In the genomic region with DNA sequence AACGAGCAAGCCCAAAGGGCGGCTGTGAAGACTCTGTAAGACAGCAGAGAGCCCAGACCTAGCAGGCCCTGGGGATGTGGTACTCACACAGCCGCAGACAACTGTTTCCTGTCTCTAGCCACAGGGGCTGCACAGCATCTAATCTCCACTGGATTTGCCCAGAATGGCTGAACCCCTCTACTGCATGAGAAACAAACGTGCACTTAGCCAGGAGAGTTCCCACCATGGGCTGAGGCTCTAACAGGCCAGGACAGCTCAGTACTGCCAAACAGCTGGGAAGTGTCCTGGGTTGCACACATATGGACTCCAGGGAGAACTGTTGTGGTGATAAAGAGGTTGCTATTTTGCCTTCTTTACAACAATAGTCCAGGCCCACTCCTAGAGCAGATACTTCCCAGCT, we compare ENCODE assay signal across 10 mouse cellular contexts.
DNase-seq lines count a peak whose midpoint lies in the region; ATAC-seq lines count a peak whose summit lies in the region.
"Had no signal": no experiment of that assay in that cellular context is flagged by ENCODE, and none has a peak within 500 bp of the region (broad histone marks: within the 10 kb centered on the region; RNA-seq: fewer than 3 reads in every experiment).

No protein-coding gene starts in this region.

- H3K4me3 ChIP-seq in hindbrain, embryonic 10.5 days, result no peak overlapping the region
- H3K4me3 ChIP-seq in hindbrain, embryonic 11.5 days (ENCODE audit: low read depth, low read length), result no peak overlapping the region
- H3K4me3 ChIP-seq in heart, embryonic 14.5 days (ENCODE audit: control insufficient read depth in 1 of 2, insufficient read depth in 1 of 2, low read depth in 1 of 2, low read length in 2 of 2), result no peak overlapping the region
- no peak overlapping the region for H3K4me3 ChIP-seq in limb, embryonic 10.5 days
- H3K4me3 ChIP-seq in midbrain, embryonic 14.5 days (replicated peaks; ENCODE audit: low read depth, low read length), result no peak overlapping the region
- H3K4me3 ChIP-seq: embryonic facial prominence, embryonic 13.5 days had no signal

- 73% methylated on average over 4 of the region's 4 CpGs for WGBS in hindbrain, embryonic 10.5 days
- 68% methylated on average over 4 of the region's 4 CpGs for WGBS in hindbrain, embryonic 11.5 days
- 48% methylated on average over 4 of the region's 4 CpGs for WGBS in heart, embryonic 14.5 days
- 76% methylated on average over 4 of the region's 4 CpGs for WGBS in limb, embryonic 10.5 days
- 80% methylated on average over 4 of the region's 4 CpGs for WGBS in midbrain, embryonic 14.5 days

- peaks cover 33% of the 10 kb centered on the region for H3K4me1 ChIP-seq in hindbrain, embryonic 10.5 days (replicated peaks)
- no peaks in the 10 kb centered on the region for H3K4me1 ChIP-seq in hindbrain, embryonic 11.5 days (replicated peaks; ENCODE audit: control insufficient read depth, insufficient read depth, low read length)
- H3K4me1 ChIP-seq in heart, embryonic 14.5 days (ENCODE audit: control insufficient read depth in 2 of 2, insufficient read depth in 2 of 2, low read length in 2 of 2), result peaks cover 27 to 38% of the 10 kb centered on the region in 2 experiments
- H3K4me1 ChIP-seq in limb, embryonic 10.5 days, result peaks cover 26% of the 10 kb centered on the region
- 0 out of 2 replicates have a peak, but pooled peaks cover 5% of the 10 kb centered on the region for H3K4me1 ChIP-seq in midbrain, embryonic 14.5 days (ENCODE audit: control insufficient read depth, insufficient read depth, low read length)

- H3K36me3 ChIP-seq in hindbrain, embryonic 10.5 days, result no peaks in the 10 kb centered on the region
- no peaks in the 10 kb centered on the region for H3K36me3 ChIP-seq in hindbrain, embryonic 11.5 days (ENCODE audit: control insufficient read depth, insufficient read depth, low read length)
- H3K36me3 ChIP-seq in heart, embryonic 14.5 days (ENCODE audit: control insufficient read depth, insufficient read depth, low read length), result no peaks in the 10 kb centered on the region
- no peaks in the 10 kb centered on the region for H3K36me3 ChIP-seq in limb, embryonic 10.5 days
- H3K36me3 ChIP-seq in midbrain, embryonic 14.5 days (ENCODE audit: control insufficient read depth, insufficient read depth, low read length), result no peaks in the 10 kb centered on the region
- H3K36me3 ChIP-seq: embryonic facial prominence, embryonic 13.5 days had no signal

- H3K9ac ChIP-seq in hindbrain, embryonic 11.5 days (ENCODE audit: low read depth, low read length), result no peak overlapping the region
- H3K9ac ChIP-seq in heart, embryonic 14.5 days (ENCODE audit: low read length), result no peak overlapping the region
- no peak overlapping the region for H3K9ac ChIP-seq in midbrain, embryonic 14.5 days (replicated peaks; ENCODE audit: low read length)
- H3K9ac ChIP-seq: embryonic facial prominence, embryonic 13.5 days had no signal

- DNase-seq in hindbrain, embryonic 10.5 days (ENCODE audit: low spot score), result no peak
- DNase-seq in hindbrain, embryonic 11.5 days (ENCODE audit: low spot score), result no peak
- DNase-seq in c-Kit-positive CD71-negative TER-119-negative erythroid progenitor cells, embryonic 14.5 days (ENCODE audit: low read depth), result peak; percentile 3
- no peak for DNase-seq in limb, embryonic 10.5 days (ENCODE audit: low spot score)
- DNase-seq in cerebellum, adult 11-12 months, result no peak
- no peak for DNase-seq in midbrain, embryonic 14.5 days

- H3K27ac ChIP-seq in hindbrain, embryonic 10.5 days, result 0 out of 2 replicates have a peak overlapping the region, but pooled peaks have one; percentile 17
- no peak overlapping the region for H3K27ac ChIP-seq in hindbrain, embryonic 11.5 days (ENCODE audit: low read depth, low read length)
- H3K27ac ChIP-seq in heart, embryonic 14.5 days (replicated peaks in 1 of 2; ENCODE audit: control insufficient read depth in 1 of 2, insufficient read depth in 1 of 2, low read depth in 2 of 2, low read length in 2 of 2), result peak overlapping the region; percentile 56 to 58; a peak in 2 of 4 replicates
- H3K27ac ChIP-seq in limb, embryonic 10.5 days, result peak overlapping the region; percentile 42; the same call in 1 of the 2 replicates
- H3K27ac ChIP-seq in midbrain, embryonic 14.5 days (replicated peaks; ENCODE audit: low read depth, low read length), result no peak overlapping the region
- H3K27ac ChIP-seq: embryonic facial prominence, embryonic 13.5 days had no signal

- H3K27me3 ChIP-seq in hindbrain, embryonic 10.5 days (ENCODE audit: insufficient read depth, poor library complexity, severe bottlenecking), result no peaks in the 10 kb centered on the region
- H3K27me3 ChIP-seq in hindbrain, embryonic 11.5 days (ENCODE audit: control insufficient read depth, insufficient read depth, low read length), result no peaks in the 10 kb centered on the region
- no peaks in the 10 kb centered on the region for H3K27me3 ChIP-seq in heart, embryonic 14.5 days (ENCODE audit: control insufficient read depth, insufficient read depth, low read length)
- H3K27me3 ChIP-seq in limb, embryonic 10.5 days (ENCODE audit: low read depth, poor library complexity, severe bottlenecking), result no peaks in the 10 kb centered on the region
- no peaks in the 10 kb centered on the region for H3K27me3 ChIP-seq in midbrain, embryonic 14.5 days (ENCODE audit: control insufficient read depth, insufficient read depth, low read length)
- H3K27me3 ChIP-seq: embryonic facial prominence, embryonic 13.5 days; Patski had no signal

- H3K4me2 ChIP-seq in hindbrain, embryonic 11.5 days (replicated peaks; ENCODE audit: low read depth, low read length), result no peak overlapping the region
- H3K4me2 ChIP-seq in heart, embryonic 14.5 days (ENCODE audit: low read length), result no peak overlapping the region
- H3K4me2 ChIP-seq in midbrain, embryonic 14.5 days (ENCODE audit: low read length), result no peak overlapping the region
- H3K4me2 ChIP-seq: embryonic facial prominence, embryonic 13.5 days had no signal

- no peaks in the 10 kb centered on the region for H3K9me3 ChIP-seq in hindbrain, embryonic 10.5 days
- no peaks in the 10 kb centered on the region for H3K9me3 ChIP-seq in hindbrain, embryonic 11.5 days (ENCODE audit: control insufficient read depth, low read length)
- H3K9me3 ChIP-seq in heart, embryonic 14.5 days (ENCODE audit: control insufficient read depth, low read length), result no peaks in the 10 kb centered on the region
- H3K9me3 ChIP-seq in limb, embryonic 10.5 days (replicated peaks), result no peaks in the 10 kb centered on the region
- H3K9me3 ChIP-seq in midbrain, embryonic 14.5 days (ENCODE audit: control insufficient read depth, low read length), result no peaks in the 10 kb centered on the region
- H3K9me3 ChIP-seq: embryonic facial prominence, embryonic 13.5 days had no signal

- ATAC-seq in hindbrain, embryonic 11.5 days (ENCODE audit: low FRiP score), result no peak
- peak; percentile 72 for ATAC-seq in heart, embryonic 14.5 days (ENCODE audit: insufficient number of reproducible peaks, insufficient read depth, low FRiP score, low read depth)
- no peak for ATAC-seq in inflammation-experienced regulatory T-cells, adult 6 months
- no peak for ATAC-seq in midbrain, embryonic 14.5 days (ENCODE audit: low FRiP score, low TSS enrichment)
- ATAC-seq: Patski had no signal

Comparison
In these comparisons a context has a peak if more than half of its experiments do, and no peak if none do; other contexts are left out.
1. H3K27ac ChIP-seq: peak in hindbrain, embryonic 10.5 days (single experiment), heart, embryonic 14.5 days (2 of 2) and limb, embryonic 10.5 days (single experiment); none in hindbrain, embryonic 11.5 days (single experiment) and midbrain, embryonic 14.5 days (single experiment).